Mouse (Mus musculus) spleen, embryonic (tissue): ENCODE results near the gene Ptpn5.

ENCODE experiments used
- CTCF ChIA-PET: fragments of 350-600 bp; sonication (Branson Sonifier 250); formaldehyde crosslinking; loops from one replicate; lab custom pipeline; 2022; lab: Charles Lee

The Ptpn5 gene

GRCm38 (mm10) chr7:47061560-47061959 is 71.9 kb downstream of the Ptpn5 start:
- CTCF ChIA-PET: no interaction called here

GRCm38 (mm10) chr7:47059339-47059738 is 74.1 kb downstream of the Ptpn5 start:
- CTCF ChIA-PET: no interaction called here

GRCm38 (mm10) chr7:47056273-47056672 is 77.2 kb downstream of the Ptpn5 start:
- CTCF ChIA-PET: no interaction called here

- CTCF ChIA-PET: no interaction called here
These were observed 77.7 kb downstream of the Ptpn5 start for GRCm38 (mm10) chr7:47055744-47056143.

GRCm38 (mm10) chr7:47054666-47055065 is 78.8 kb downstream of the Ptpn5 start:
- CTCF ChIA-PET: no interaction called here

- CTCF ChIA-PET: no interaction called here
These were observed 80.2 kb downstream of the Ptpn5 start for GRCm38 (mm10) chr7:47053287-47053686.

GRCm38 (mm10) chr7:47052276-47052675 is 81.2 kb downstream of the Ptpn5 start:
- CTCF ChIA-PET: interaction anchor here (0.5 kb wide), 1 partner anchor 12 kb away, joined by 7 read pairs; no protein-coding TSS in a partner anchor

GRCm38 (mm10) chr7:47051404-47052151 is 81.9 kb downstream of the Ptpn5 start:
- CTCF ChIA-PET: no interaction called here

- CTCF ChIA-PET: interaction anchor here (1.5 kb wide), 1 partner anchor 28 kb away, joined by 3 read pairs; no protein-coding TSS in a partner anchor
These were observed 82.7 kb downstream of the Ptpn5 start for GRCm38 (mm10) chr7:47050766-47051165.

- CTCF ChIA-PET: interaction anchor here (1.5 kb wide), 1 partner anchor 29 kb away, joined by 3 read pairs; no protein-coding TSS in a partner anchor
These were observed 83.1 kb downstream of the Ptpn5 start, which contains the start of gene Tmem86a for GRCm38 (mm10) chr7:47050366-47050765. Tmem86a (plus strand) TSS chr7:47050601.

GRCm38 (mm10) chr7:47042823-47043490 is 90.5 kb downstream of the Ptpn5 start:
- CTCF ChIA-PET: no interaction called here

- CTCF ChIA-PET: no interaction called here
These were observed 91.4 kb downstream of the Ptpn5 start for GRCm38 (mm10) chr7:47042121-47042520.

- CTCF ChIA-PET: no interaction called here
These were observed 91.8 kb downstream of the Ptpn5 start for GRCm38 (mm10) chr7:47041706-47042105.

GRCm38 (mm10) chr7:47035426-47035825 is 98.1 kb downstream of the Ptpn5 start:
- CTCF ChIA-PET: no interaction called here

- CTCF ChIA-PET: no interaction called here
These were observed 98.6 kb downstream of the Ptpn5 start for GRCm38 (mm10) chr7:47034785-47035384.

GRCm38 (mm10) chr7:47031371-47031770 is 102.1 kb downstream of the Ptpn5 start:
- CTCF ChIA-PET: no interaction called here

GRCm38 (mm10) chr7:47030517-47031193 is 102.8 kb downstream of the Ptpn5 start:
- CTCF ChIA-PET: no interaction called here
